Mouse (Mus musculus) forebrain, postnatal 0 days (tissue): ENCODE measurements around the gene Epb41l3. TPM values are rescaled to one million over a fixed set of nuclear protein-coding genes. Genes with fewer than 3 reads are reported as not detected.
A peak's percentile ranks its signal among the peaks of the same experiment; 100 is the strongest.

Experiments
- ATAC-seq: fragments of 200-750 bp; cut with Nextera tagmentation; 2 replicates; pipeline ENCODE4 v1.8.0; 2017; ENCODE audit warnings: mild to moderate bottlenecking, moderate library complexity
- DNase-seq: peaks from one replicate; pipeline ENCODE4 v3.0.0-alpha.2; 2015
- H3K27ac ChIP-seq: fragments of 300-500 bp; sonication (generic); 2 replicates; pipeline ENCODE4 v1.5.1; 2014; ENCODE audit warnings: low read depth, mild to moderate bottlenecking, antibody characterized with exemption, low read length, moderate library complexity, mixed read lengths
- H3K27me3 ChIP-seq: fragments of 300-500 bp; sonication (generic); 2 replicates; pipeline ENCODE4 v1.6.1; 2014; ENCODE audit warnings: mild to moderate bottlenecking, low read length, mixed read lengths; ENCODE audit not compliant: insufficient read depth
- H3K36me3 ChIP-seq: fragments of 300-500 bp; sonication (generic); 2 replicates; pipeline ENCODE4 v1.6.1; 2014; ENCODE audit warnings: mild to moderate bottlenecking, moderate library complexity; ENCODE audit not compliant: insufficient read depth
- H3K4me1 ChIP-seq: fragments of 300-500 bp; sonication (generic); 2 replicates; pipeline ENCODE4 v1.6.1; 2014; ENCODE audit warnings: antibody characterized with exemption; ENCODE audit not compliant: insufficient read depth
- H3K4me2 ChIP-seq: fragments of 300-500 bp; sonication (generic); 2 replicates; pipeline ENCODE4 v1.6.1; 2014; ENCODE audit warnings: low read depth, mild to moderate bottlenecking, moderate library complexity
- H3K4me3 ChIP-seq: fragments of 300-500 bp; sonication (generic); 2 replicates; pipeline ENCODE4 v1.5.1; 2014; ENCODE audit warnings: low read depth, low read length, mixed read lengths
- H3K9ac ChIP-seq: fragments of 300-500 bp; sonication (generic); 2 replicates; pipeline ENCODE4 v1.6.1; 2014; ENCODE audit warnings: mild to moderate bottlenecking
- H3K9me3 ChIP-seq: fragments of 300-500 bp; sonication (generic); 2 replicates; pipeline ENCODE4 v1.6.1; 2016; ENCODE audit warnings: low read length
- CTCF ChIP-seq: sonication (generic); IDR thresholded peaks from 2 replicates; pipeline ENCODE4 v1.5.1; 2016; ENCODE audit warnings: antibody characterized with exemption, control low read depth, low read depth
- WGBS: fragments of 180-500 bp; shearing (Covaris S2); extraction: QIAGEN DNeasy Blood & Tissue Kit; methylation state at CpG from one replicate; pipeline ENCODE4 v1.1.7; 2014; 5-methylcytosine and 5-hydroxymethylcytosine counted together
- polyA plus RNA-seq: library from polyadenylated mRNA; unstranded; fragments of >200 nt; fragmentation: Nextera tagmentation; extraction: Ambion mirVana; gene quantifications from 2 replicates; pipeline ENCODE4 v1.2.1, GENCODE M21; 2015
- total RNA-seq: library from RNA; depleted of rRNA; stranded (reverse); fragments of >200 nt; gene quantifications from 2 replicates; pipeline ENCODE4 v1.2.3, GENCODE M21; 2014

The Epb41l3 gene
- total and polyA plus RNA-seq, 2 experiments from 2014 or later = 54.1 to 68.6 TPM

DNA sequence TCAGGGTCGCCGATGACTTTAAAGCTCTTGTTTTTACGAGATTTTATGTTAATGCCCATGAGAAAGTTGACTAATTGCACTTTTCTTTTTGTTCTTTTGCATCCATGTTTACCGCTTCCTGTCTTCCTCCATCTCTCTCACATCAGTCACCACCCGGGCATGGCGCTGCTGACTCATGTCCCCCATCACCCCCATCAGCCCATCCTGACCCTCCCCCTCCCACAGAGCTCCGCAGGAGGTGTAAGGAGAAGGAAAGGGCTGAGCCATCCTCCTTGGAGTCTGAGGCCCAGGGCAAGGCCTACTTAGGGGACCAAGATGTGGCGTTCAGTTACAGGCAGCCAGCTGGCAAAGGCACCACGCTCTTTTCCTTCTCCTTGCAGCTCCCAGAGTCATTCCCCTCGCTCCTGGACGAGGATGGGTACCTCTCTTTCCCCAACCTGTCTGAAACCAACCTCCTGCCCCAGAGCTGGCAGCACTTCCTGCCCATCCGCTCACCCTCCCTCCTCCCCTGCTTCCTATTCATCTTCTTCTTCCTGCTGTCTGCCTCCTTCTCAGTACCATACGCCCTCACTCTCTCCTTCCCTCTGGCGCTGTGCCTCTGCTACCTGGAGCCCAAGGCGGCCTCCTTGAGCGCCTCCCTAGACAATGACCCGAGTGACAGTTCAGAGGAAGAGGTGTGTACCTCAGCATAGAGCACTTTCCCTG, 190.4 kb downstream of the Epb41l3 start:
- no peak overlapping the region for H3K4me3 ChIP-seq
- no peaks in the 10 kb centered on the region for H3K4me1 ChIP-seq
- no peaks in the 10 kb centered on the region for H3K9me3 ChIP-seq
- H3K27me3 ChIP-seq = no peaks in the 10 kb centered on the region
- H3K27ac ChIP-seq = no peak overlapping the region
- DNase-seq (no peak), ATAC-seq (no peak)
- 50% methylated on average over 17 of the region's 17 CpGs for WGBS
- no peaks in the 10 kb centered on the region; the same call in 1 of the 2 replicates for H3K36me3 ChIP-seq
- H3K4me2 ChIP-seq = no peak overlapping the region
- H3K9ac ChIP-seq = no peak overlapping the region
- TF ChIP-seq CTCF = no peak

DNA sequence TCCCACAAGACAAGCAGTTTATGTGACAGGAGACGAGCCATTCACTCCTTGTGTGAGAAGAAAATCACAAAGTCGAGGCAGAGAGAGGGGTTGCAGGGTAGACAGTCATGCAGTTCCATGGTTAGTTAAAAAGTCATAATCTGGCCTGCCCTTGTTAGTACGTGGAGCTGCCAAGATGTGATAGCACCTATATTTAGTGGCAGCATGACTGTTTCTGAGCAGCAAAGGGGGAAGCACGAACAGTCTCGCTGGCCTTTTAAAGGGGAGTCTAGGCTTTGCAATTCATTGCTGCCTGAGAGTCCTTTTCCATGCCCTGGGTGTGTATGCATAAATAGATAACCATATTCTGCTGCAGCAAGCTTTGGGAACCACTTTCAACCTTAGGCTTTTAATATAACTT, 191.5 kb downstream of the Epb41l3 start:
- no peak for TF ChIP-seq CTCF
- ATAC-seq = no peak
- WGBS = 75% methylated on average over 5 of the region's 5 CpGs

DNA sequence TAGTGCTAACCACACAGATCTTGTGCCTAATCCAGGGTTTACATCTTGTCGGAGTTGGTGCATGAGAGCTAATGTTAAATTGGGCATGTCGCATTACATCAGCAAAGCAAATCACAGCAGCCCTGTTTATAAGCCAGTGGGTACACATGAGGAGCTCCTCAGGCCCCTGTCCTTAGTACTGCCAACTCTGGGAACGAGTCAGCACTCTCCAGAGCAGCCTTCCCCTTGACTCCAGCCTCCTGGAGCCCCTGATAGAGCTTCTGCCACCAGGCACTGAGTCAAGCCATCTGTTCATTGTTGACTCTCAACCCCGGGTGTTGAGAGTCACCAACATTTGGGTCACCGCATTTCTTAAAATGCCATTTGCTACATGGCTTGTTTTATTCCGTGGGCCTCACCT, 192.0 kb downstream of the Epb41l3 start:
- Histone ChIP-seq H3K4me1 (no peaks in the 10 kb centered on the region), H3K4me2 (no peak overlapping the region), H3K36me3 (no peaks in the 10 kb centered on the region; the same call in 1 of the 2 replicates), H3K9ac (no peak overlapping the region), H3K27me3 (no peaks in the 10 kb centered on the region), H3K27ac (no peak overlapping the region), H3K9me3 (no peaks in the 10 kb centered on the region), H3K4me3 (no peak overlapping the region)
- ATAC-seq (no peak), DNase-seq (no peak)
- TF ChIP-seq CTCF = no peak
- 51% methylated on average over 6 of the region's 6 CpGs for WGBS

More for the DNA sequence above, 191.5 kb downstream of the Epb41l3 start:
- H3K27ac ChIP-seq = no peak overlapping the region
- no peaks in the 10 kb centered on the region for H3K9me3 ChIP-seq
- H3K36me3 ChIP-seq = no peaks in the 10 kb centered on the region; the same call in 1 of the 2 replicates
- H3K4me3 ChIP-seq = no peak overlapping the region
- H3K4me2 ChIP-seq = no peak overlapping the region
- DNase-seq = no peak
- no peaks in the 10 kb centered on the region for H3K27me3 ChIP-seq
- no peak overlapping the region for H3K9ac ChIP-seq
- H3K4me1 ChIP-seq = no peaks in the 10 kb centered on the region

DNA sequence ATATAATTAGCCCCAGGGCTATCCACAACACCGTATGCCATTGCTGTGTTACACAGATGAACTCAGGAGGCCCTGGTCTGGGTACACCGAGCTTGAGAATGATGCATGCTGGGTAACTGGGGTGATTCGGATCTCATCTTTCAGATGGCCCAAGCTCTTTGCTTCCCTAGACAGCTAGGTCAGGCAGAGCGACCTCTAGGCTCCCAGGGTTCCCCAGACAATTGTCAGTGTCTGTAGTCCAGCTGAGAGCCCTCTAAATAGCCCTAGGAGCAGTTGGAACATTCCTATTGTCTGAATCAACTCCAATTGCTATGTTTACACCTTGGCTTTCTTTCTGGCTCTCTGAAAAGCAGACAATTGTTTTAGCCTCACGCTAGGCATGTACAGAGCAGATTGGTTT, 201.9 kb downstream of the Epb41l3 start:
- 22% methylated on average over 5 of the region's 5 CpGs for WGBS
- H3K27ac ChIP-seq = no peak overlapping the region
- 0 out of 2 replicates have a peak, but pooled peaks cover 18% of the 10 kb centered on the region for H3K36me3 ChIP-seq
- no peak overlapping the region for H3K4me2 ChIP-seq
- DNase-seq (no peak), ATAC-seq (no peak)
- no peaks in the 10 kb centered on the region for H3K9me3 ChIP-seq
- H3K27me3 ChIP-seq = no peaks in the 10 kb centered on the region
- no peak overlapping the region for H3K4me3 ChIP-seq
- no peaks in the 10 kb centered on the region for H3K4me1 ChIP-seq
- TF ChIP-seq CTCF = no peak
- no peak overlapping the region for H3K9ac ChIP-seq

DNA sequence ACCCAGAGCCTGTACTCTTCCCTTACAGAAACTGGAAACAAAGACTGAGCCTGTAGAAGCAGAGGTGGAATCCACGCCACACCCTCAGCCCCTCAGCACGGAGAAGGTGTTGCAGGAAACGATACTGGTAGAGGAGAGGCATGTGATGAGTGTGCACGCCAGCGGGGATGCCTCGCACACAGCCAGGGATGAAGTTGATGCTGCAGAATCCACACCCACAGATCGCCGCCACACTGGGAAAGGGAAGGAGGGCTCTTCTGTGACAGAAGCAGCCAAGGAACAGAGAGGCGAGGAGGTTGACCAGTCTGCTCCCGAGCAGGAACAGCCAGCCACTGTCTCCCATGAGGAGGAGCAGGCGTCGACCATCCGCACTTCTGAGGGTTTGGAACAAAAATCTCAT, 209.0 kb downstream of the Epb41l3 start:
- Histone ChIP-seq H3K9ac (no peak overlapping the region), H3K27ac (no peak overlapping the region), H3K36me3 (peaks cover 46% of the 10 kb centered on the region), H3K9me3 (no peaks in the 10 kb centered on the region), H3K4me3 (no peak overlapping the region), H3K4me2 (no peak overlapping the region), H3K27me3 (no peaks in the 10 kb centered on the region), H3K4me1 (no peaks in the 10 kb centered on the region)
- DNase-seq (no peak), ATAC-seq (no peak)
- no peak for TF ChIP-seq CTCF
- WGBS = 94% methylated on average over 13 of the region's 13 CpGs

DNA sequence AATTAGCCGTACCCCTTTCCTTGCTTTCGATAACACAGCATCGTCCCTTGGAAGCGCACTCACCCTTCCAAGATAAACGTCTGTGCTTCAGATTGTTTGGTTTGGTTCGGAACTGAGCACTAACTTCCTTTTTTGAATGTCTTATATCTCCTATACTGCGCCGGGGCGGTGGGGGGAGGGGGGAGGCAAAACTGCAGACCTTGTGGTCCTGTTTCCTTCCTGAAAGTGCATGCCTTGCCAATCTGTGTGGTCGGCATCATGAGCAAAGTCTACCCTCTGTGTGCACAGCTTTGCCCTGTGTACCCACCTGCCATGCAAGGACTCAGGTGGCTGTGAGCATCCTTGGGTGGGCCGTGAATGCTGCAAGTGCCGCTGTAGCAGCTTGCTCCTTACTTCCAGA, 212.6 kb downstream of the Epb41l3 start:
- Histone ChIP-seq H3K27me3 (no peaks in the 10 kb centered on the region), H3K4me1 (no peaks in the 10 kb centered on the region), H3K4me2 (no peak overlapping the region), H3K4me3 (no peak overlapping the region), H3K9me3 (no peaks in the 10 kb centered on the region), H3K36me3 (peaks cover 40% of the 10 kb centered on the region), H3K9ac (no peak overlapping the region), H3K27ac (no peak overlapping the region)
- DNase-seq = no peak
- ATAC-seq = no peak
- no peak for TF ChIP-seq CTCF
- WGBS = 98% methylated on average over 12 of the region's 12 CpGs

DNA sequence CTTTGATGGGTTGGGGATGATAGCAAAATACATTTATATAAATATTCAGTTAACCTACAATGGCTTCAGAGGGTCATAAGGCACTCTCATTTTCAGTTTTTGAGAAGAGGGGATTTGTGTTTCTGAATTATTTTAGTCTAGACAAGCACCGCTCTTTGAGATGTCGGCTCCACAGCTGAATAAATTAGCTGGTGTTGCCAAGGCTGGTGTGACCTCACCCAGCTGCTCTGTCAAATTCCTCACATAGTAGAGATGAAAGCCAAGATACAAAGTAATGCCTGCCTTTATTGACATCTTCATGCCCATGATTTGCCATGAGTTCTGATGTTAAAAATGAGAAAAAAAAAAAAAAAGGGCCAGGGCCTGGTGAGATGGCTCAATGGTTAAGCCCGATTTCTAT, 214.8 kb downstream of the Epb41l3 start:
- WGBS = 60% methylated on average over 3 of the region's 3 CpGs
- no peak overlapping the region for H3K4me2 ChIP-seq
- no peaks in the 10 kb centered on the region for H3K27me3 ChIP-seq
- no peak for TF ChIP-seq CTCF
- no peak overlapping the region for H3K27ac ChIP-seq
- ATAC-seq (peak; percentile 74), DNase-seq (no peak)
- no peaks in the 10 kb centered on the region for H3K9me3 ChIP-seq
- H3K36me3 ChIP-seq = peaks cover 30% of the 10 kb centered on the region
- no peaks in the 10 kb centered on the region for H3K4me1 ChIP-seq
- H3K4me3 ChIP-seq = no peak overlapping the region
- no peak overlapping the region for H3K9ac ChIP-seq
